Mouse (Mus musculus): ENCODE data around the gene Ppp1r13b.
"Not testable (repeated sequence)": the region's sequence is repeated elsewhere in the genome, so short reads cannot be mapped to it uniquely, and the experiment has no call there.

Gene Ppp1r13b

DNA sequence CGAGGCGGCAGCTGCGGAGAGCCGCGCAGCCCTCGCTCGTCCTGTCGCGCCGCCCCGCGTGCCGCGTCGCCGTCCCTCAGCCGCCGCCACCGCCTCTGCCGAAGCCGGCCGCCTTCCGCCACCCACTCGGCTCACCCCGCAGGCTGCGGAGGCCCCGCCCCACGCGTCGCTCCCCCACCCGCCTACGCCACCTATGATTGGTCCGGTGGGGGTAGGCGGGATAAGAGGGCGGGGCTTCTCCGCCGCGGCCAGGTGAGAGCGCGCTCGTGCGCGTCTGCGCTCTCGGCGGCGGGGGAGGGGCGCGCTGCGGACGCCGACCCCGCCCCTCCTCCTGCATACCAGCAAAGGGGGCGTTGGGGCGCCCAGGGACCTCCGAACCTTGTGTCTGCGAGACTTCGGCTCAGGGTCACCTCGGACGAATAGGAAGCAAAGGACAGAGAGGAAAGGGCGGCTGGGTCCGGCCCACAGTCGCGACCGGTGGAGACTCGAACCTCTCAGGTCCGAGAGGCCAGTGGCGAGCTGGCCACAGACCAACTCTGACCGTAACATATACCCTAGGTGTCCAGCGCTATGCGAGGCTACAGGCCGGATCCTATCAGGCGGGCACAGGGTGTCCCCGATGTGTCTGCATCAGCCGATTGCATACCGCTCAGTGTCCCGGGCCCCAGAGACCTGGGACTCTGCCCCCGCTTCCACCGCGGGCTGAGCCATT is at the start of gene Ppp1r13b:
Ppp1r13b (minus strand) TSS at position 141 of the 712 bp plus-strand sequence.
- DNase-seq (ENCODE audit: low read depth in 2 of 2, low spot score in 2 of 2), result peak; percentile 79 to 86

DNA sequence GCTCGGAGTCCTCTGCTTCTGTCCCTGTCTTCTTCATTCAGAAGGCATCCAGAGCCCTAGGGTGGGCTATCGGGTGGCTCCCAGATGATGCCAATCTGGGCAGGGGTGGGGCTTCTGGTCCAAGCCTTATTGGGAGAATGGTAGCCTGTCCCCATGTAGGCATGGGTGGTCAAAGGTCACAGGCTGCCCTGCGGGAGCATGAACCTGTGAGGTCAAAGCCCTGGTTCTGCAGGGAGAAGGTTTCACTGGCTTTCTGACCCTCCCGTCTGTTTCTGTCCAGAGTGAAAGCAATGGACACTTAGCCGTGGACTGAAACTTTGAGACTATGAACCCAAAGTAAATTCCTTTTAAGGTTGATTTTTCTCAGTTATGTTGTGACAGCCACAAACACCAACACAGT is 48.3 kb upstream of the Ppp1r13b start:
- DNase-seq (ENCODE audit: low read depth in 2 of 2, low spot score in 2 of 2), result no peak

DNA sequence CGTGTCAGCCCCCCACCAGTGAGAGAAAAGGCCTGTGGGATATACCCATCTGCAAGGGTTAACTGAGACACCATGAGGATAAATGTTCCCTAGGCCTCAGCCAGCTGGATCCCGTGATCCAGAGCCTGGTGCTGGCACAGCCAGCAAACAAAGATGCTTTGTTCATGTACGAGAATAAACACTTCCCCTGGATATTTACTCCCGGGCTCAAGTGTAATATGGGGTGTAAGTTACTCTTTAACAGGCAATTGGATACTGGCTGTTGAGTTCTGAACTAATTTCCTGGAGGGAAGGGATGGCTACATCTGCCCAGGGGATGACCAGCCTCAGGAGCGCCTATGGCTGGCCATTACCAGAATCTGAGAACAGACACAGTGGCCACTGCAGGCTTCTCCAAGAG is 43.8 kb upstream of the Ppp1r13b start:
- no peak for DNase-seq (ENCODE audit: low read depth in 2 of 2, low spot score in 2 of 2)

DNA sequence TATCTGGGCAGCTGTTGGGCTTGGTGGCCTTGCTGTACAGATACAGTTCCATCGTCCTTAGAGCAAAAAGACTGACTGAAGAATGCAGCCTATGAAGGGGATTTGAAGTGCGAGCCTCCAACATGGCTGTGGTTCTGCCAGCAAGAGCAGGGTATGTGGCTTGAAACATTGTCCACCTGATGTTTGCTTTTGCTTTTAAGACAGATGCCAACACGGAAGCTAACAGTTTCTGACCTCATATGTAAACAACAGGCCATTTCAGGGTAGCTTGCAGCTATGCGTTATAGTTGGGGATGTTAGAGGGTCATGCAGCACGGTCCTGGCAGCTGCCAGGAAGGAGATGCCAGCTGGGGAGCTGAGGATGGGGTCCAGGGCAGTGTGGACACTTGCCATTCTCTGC is 42.6 kb upstream of the Ppp1r13b start:
- DNase-seq (ENCODE audit: low read depth in 2 of 2, low spot score in 2 of 2), result no peak

DNA sequence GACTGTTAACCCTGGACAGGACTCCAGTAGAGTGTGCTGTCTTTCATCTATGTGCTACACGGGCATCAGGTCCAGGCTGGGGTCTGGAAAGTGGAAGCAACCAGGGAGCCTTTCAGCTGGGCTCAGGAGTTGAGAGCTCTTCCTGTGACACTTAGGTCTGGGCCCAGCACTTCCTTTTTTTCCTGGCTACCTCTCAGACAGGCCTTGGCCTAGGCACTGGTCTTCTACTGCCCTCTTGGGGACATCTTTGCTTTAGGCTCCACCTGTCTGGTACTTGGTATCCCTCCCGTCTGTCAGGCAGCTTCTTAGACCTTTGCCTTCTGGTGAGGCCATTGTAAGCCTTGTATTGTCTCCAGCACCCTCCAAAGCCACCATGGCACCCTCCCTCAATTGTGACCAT is 38.8 kb upstream of the Ppp1r13b start:
- peak; percentile 50 to 55 for DNase-seq (ENCODE audit: low read depth in 2 of 2, low spot score in 2 of 2)

DNA sequence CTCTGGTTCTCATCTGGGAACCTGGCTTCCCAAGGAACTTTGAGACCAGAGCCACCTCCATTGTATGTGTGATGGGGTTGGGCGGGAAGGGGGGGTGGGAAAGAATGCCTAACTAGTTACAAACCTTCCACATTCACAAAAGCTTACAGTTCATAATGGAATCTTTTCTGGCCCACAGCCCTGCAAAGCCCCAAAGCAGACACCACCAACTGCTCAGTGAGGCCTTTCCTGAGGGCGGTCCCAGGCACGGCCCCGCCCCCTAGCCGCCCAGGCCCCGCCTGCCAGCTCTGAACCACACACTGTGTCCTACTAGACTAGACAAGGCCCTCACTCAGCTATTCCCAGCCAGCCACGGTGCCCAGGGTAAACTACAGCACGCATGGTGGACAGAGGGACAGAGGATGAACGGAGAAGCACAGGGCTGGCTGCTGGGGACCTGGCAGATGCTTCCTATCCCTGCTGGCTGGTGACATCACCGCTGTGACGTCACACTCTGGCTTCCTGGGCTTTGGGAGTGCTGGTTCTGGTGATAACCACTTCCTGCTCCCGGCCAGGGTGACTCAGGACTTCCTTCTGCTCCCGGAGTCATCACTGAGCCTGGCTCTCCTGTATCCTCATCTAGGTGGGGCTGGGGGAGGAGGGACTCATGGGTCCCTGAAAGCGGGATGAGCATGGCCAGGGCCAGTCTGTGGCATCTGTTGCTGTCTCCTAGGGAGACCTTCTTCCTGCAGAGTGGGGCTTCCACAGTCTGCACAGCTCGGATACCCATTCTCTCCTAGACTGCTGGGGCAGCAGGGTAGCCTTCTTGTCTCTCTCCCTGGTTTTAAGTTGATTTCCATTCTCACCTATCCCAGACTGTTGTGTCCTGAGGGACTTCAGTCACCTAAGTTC is 38.1 kb upstream of the Ppp1r13b start:
- not testable (repeated sequence) for DNase-seq (ENCODE audit: low read depth in 2 of 2, low spot score in 2 of 2)

DNA sequence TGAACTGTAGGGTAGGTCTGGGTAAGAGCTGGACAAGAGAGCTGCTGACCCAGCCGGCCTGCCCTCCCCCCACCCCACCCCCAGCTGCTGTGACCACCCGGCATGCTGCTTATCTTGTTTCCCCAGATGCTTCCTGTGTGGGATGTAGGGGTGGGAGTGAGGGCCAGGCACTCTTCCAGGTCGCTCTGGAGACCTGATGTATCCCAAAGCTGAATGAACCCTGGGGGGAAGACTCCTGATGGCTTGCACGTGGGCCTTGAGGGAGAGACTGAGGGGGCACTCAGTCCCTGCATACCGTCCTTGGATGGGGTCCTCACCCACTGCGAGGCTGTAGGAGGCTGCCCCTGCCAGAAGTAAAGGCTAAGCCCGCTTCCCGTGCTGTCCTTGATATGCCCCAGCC is 37.2 kb upstream of the Ppp1r13b start:
- DNase-seq (ENCODE audit: low read depth in 2 of 2, low spot score in 2 of 2), result no peak

DNA sequence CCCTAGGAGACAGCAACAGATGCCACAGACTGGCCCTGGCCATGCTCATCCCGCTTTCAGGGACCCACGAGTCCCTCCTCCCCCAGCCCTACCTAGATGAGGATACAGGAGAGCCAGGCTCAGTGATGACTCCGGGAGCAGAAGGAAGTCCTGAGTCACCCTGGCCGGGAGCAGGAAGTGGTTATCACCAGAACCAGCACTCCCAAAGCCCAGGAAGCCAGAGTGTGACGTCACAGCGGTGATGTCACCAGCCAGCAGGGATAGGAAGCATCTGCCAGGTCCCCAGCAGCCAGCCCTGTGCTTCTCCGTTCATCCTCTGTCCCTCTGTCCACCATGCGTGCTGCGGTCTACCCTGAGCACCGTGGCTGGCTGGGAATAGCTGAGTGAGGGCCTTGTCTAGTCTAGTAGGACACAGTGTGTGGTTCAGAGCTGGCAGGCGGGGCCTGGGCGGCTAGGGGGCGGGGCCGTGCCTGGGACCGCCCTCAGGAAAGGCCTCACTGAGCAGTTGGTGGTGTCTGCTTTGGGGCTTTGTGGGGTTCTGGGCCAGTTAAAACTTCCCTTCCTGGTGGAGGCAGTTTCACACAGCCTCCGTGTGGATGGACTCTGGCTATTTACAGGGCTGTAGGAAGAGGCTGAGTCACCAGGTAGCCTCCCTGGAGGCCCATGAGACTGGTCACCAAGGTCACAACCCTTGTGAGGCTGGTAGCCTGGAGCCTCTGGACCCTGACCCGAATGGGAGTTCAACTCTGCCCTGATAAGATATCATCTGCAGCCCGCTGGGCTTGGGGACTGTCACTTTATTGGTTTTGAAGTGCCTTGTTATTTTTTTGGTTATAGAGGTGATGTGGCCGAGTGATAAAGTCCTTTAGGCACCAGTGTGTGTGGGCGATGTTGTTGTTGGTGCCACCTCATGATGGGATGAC is 36.4 kb upstream of the Ppp1r13b start:
- not testable (repeated sequence) for DNase-seq (ENCODE audit: low read depth in 2 of 2, low spot score in 2 of 2)

DNA sequence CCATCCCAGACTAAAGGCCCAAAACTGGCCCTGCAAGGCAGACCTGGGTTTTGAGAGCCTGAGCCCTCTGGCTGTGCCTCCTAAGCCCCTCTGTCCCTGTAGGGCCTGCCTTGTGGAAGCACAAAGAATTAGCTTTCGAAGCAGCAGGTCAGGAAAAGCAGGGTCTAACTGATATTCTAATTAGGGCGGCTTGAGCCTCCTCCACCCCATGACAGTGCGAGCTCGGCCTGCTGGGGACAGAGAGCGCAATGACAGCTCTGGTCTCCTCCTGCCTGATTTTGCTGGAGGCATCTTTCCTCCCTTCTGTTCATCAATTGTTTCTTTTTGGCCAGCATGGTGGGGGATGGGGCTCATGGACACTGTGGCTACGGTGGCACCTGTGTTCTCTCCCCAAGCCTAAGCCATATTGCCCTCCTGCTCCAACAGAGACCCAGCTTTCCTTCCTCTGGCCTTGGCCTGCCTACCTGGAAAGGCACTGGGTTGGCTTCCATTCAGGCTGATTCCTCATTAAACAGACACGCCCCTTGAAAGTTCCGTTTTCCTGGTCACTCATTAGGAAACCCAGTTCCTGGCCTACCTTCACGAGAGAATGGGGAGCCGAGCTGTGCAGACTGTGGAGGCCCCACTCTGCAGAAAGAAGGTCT is 35.6 kb upstream of the Ppp1r13b start:
- no peak for DNase-seq (ENCODE audit: low read depth in 2 of 2, low spot score in 2 of 2)

DNA sequence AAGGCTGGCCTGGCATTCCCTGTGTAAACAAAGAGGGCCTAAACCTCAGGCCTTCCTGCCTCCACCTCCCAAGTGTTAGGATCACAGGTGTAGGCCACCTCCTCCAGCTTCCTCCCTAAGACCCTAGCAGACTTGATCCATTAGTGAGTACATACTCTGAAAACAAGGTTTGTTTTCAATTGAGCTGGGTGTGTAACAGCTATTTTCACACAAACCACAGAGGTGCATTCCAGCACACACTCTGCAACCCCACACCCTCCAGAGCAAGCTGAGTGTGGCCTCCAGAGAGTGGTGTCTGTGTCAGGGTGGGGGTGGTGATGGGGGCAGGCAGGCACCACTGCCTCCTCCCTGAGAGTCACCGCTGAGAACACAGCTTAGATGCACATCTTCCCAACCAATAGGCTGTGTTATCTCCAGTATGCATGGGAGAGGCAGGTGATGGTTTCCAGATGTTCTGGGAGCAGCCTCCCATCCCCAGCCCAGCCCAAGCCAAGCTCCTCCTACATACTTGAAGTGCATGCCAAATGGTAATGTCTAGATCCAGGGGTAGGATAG is 30.8 kb upstream of the Ppp1r13b start:
- no peak for DNase-seq (ENCODE audit: low read depth in 2 of 2, low spot score in 2 of 2)

DNA sequence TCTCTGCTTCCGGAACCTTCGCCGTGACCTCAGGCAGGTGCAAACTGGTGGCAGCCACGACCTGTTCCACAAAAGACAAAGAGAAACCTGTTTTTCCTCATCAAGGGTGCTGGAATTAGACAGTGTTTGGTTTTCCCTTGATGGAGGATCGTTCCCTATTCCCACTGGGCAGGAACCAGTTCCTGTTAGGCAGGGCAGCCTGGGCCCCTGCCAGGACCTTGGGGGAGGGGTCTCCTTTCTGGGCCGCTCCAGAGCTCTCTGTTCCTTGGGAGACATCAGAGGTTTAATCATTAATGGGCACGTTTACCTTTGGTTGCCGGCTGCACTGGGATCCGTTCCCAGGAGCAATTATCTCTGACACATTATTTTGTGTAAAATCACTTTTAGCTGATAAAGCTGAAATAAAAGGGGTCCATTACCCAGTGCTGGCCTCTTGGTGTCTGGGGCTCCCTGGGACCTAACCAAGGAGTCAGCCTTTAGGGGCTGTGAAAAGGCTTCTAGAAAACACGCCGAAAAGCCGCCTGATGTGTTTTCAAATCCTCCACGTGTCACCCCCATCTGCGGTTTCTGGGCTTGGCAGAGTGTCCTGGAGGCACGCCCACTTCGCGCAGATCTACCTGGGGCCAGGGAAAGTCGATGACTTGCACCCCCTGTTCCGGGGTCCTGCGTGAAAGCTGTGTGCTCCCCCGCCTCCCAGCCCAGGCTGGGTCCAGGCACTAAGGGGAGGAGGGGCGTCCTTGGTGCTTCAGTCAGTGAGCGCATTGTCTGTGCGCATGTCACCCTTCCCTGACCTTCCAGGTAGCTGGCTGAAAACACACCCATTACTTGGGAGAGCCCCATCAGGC is 29.0 kb upstream of the Ppp1r13b start:
- no peak for DNase-seq (ENCODE audit: low read depth in 2 of 2, low spot score in 2 of 2)

DNA sequence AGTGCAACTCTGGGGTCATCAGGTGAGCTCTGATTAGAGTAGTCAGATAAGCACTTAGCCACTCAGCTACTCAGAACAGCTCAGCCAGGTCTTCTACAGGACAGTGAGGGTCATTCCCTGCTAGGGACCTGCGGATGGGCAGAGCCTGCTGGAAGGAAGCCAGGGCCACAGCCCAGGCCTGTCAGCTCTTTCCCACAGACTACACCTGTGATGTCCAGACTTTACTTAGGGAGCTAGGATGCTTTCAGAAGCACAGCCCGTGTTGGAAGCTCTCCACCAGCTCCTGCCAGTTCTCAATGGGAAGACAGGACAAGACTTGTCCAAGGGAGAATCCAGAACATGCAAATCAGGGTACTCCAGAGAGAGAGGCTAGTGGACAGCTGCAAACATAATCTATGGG is 26.1 kb upstream of the Ppp1r13b start:
- DNase-seq (ENCODE audit: low read depth in 2 of 2, low spot score in 2 of 2), result no peak

DNA sequence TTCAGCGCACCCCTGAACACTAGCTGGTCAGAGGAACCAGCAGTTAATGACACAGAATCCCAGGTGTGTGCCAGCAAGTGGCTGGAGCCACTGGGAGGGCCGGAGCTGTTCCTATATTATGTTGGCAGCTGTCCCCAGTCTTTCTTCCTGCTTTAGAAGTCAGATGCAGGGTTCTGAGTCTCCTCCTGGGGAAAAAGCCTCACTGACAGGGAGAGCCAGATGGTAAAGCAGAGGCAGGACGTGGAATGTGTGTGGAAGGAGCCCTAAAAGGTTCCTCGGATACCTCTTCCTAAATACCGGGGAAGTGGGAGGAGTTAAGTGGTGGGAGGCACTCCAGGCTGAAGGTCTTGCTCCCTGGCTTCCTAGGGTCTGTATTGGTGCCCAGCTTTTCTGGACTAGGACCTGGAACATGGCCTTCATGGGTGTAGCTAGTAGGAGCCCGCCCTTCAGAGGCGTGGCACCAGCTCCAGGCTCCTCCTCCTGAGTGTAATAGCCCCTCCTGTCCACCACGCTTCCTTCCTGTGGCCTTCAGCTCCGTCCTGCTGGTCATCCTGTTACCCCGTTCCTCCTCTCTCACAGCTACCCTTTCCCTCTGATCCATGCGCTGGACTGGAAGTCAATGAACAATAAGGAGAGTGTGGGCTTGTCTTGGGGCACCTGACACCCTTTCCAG is 25.3 kb upstream of the Ppp1r13b start:
- no peak for DNase-seq (ENCODE audit: low read depth in 2 of 2, low spot score in 2 of 2)

DNA sequence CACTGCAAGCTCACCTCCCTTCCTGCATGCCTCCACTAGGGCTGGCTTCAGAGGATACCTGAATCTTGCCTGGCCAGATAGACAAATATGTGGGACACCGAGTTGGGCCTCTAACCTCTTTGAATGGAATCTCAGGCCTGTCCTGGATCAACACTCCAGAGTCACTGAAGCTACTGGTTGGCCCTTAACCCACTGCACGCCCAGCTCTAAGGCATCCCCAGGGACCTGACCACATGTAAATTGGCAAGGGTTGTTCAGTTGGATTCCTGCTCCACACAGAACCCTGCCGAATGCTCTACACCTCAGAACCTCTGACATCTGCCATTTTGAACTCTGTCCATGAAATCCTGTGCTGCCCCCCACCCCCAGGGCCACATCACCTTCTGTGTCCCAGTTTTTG is 24.6 kb upstream of the Ppp1r13b start:
- DNase-seq (ENCODE audit: low read depth in 2 of 2, low spot score in 2 of 2), result no peak

DNA sequence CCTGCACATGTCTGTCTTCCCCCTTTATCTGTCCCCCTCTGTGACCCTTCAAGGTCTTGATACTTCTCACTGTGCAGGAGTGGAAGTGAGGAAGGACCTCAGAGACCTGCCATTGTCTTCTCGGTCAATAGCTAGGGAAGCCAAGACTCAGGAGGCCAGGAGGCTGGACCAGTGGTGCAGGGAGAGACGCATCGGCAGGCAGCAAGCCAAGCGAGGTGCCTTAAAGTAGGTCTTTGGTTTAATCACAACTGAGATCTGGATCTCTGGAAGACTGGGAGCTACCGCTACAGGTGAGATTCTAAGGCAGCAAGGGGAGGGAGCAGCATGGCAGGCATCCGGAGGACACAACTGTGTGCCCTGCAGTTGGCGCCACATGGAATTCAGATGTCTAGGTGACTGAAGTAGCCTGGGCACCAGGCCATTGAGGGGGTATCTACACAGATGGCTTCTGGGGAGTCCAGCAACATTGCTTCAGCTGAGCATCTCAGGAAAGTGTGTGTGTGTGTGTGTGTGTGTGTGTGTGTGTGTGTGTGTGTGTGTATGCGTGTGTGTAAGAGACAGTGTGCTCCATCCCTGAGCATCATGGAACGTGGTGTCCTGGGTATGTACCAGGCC is 23.6 kb upstream of the Ppp1r13b start:
- DNase-seq (ENCODE audit: low read depth in 2 of 2, low spot score in 2 of 2), result no peak

DNA sequence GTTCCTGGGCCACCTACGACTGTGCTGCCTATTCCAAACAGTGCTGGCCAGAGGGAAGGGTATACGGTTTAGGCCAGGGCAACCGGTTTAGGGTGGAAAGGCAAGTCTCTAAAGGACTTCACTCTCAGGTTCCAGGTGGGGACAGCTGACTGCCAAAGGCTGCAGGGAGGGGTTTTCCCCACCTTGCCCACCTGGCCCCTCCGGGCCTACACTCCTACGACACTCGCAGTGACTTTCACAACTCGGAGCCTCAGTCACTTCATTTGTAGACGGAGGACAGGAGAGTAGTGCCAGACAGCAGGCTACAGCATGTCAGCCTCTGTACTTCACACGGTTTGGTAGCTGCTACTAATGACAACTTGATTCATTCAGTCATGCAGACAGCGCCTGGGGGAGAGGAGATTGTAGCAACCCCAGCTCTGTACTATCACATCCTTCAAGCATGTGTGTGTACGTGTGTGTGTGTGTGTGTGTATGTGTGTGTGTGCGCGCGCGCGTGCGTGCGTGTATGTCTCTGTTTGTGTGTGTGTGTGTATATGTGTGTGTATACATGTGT is 20.6 kb upstream of the Ppp1r13b start:
- no peak for DNase-seq (ENCODE audit: low read depth in 2 of 2, low spot score in 2 of 2)

DNA sequence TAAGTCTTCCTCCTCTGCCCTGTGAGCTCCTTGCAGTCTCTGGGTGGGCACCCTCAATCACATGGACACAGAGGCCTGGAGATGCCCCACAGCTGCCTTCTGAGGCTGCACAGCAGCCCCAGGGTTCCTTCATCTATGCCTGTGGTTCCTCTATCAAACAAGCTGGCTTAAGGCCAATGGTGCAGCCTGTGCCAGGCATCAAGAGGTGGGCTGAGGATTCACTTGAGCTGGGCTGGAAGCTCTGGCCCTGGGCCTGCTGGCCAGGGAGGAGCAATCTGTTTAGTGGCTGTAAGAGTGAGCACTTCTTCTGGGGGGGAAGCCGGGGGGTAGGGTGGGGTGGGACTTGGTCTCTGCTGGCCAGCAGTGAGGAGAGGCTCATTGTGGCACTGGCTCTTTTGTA is 19.4 kb upstream of the Ppp1r13b start:
- DNase-seq (ENCODE audit: low read depth in 2 of 2, low spot score in 2 of 2), result no peak

DNA sequence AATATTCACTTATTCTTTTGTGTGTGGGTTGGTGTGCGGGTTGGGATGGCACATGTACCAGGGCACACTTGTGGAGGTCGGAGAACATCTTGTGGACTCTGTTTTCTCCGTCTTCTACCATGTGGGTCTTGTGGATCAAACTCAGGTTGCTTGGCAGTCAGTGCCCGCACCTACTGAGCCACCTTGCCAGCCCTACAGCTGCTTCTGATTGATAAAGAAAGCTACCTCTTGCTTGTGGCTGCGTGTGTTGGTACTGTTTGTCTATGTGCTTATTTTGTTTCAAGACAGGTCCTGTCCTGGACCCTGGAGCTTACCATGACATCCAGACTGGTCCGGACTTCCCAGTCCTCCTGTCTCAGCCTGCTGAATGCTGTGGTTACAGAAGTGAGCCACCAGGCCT is 15.2 kb upstream of the Ppp1r13b start:
- DNase-seq (ENCODE audit: low read depth in 2 of 2, low spot score in 2 of 2), result no peak
